Mouse (Mus musculus): ENCODE data around the gene Lsg1. TPM values are rescaled to one million over a fixed set of nuclear protein-coding genes. Genes with fewer than 3 reads are reported as not detected.

Lsg1 gene
- 69.7 and 76.9 TPM in 2 replicates for polyA plus RNA-seq (2015; fragmentation: Nextera tagmentation; extraction: Ambion mirVana)

DNA sequence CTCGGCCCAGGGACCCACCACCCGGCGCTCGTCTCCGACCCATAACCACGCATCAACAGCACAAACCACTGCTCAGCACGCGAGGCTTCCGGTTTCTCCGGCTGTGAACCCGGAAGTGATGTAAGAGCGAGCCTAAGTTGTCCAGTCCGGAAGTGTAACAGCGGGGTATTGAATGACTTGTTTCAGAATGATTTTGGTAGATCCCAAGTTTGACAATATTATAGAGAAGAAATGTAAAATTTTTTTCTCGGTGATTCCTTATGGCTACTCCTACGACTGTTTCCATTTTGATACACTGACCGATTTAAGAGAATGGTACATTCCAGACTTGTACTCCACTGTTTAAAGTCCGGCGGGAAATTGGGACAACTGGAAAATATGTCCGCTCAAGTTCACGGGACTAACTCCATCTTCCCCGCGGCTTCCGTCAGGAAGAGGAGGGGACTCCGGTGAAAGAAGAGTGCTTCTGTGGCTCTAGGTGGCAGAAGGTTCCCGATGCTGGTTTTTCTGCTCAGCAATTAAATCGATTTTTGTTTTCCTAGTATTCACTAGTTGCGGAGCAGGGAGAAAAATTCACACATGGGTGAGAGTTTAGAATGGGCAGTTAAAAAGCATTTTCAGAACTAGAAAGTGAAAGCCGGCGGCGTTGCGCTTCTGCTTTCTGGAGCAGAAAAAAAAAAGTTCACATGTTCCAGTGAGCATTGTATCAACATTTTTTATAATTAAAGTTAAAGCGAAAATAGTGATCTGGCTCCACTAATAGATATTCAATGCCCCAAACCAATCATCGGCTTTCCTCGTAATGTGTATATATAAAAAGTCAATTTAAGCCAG, at the start of gene Lsg1:
Lsg1 (minus strand) TSS at position 99 of the 834 bp plus-strand sequence.
- peak within 1 kb of the TSS; percentile 71 for H3K9ac ChIP-seq
- H3K27ac ChIP-seq, result peak within 1 kb of the TSS; percentile 14; the same call in 1 of the 2 replicates
- peak; percentile 95 for ATAC-seq
- H3K4me2 ChIP-seq, result peak within 1 kb of the TSS; percentile 90
- 0 out of 2 replicates have a peak, but pooled peaks cover 4% of the 10 kb centered on the region for H3K27me3 ChIP-seq
- 3% methylated on average over 35 of the region's 35 CpGs for WGBS
- H3K9me3 ChIP-seq (replicated peaks), result no peaks in the 10 kb centered on the region
- peak within 1 kb of the TSS; percentile 73 for H3K4me3 ChIP-seq
- H3K36me3 ChIP-seq (ENCODE audit: poor library complexity, severe bottlenecking), result peaks cover 28% of the 10 kb centered on the region
- peaks cover 12% of the 10 kb centered on the region for H3K4me1 ChIP-seq

DNA sequence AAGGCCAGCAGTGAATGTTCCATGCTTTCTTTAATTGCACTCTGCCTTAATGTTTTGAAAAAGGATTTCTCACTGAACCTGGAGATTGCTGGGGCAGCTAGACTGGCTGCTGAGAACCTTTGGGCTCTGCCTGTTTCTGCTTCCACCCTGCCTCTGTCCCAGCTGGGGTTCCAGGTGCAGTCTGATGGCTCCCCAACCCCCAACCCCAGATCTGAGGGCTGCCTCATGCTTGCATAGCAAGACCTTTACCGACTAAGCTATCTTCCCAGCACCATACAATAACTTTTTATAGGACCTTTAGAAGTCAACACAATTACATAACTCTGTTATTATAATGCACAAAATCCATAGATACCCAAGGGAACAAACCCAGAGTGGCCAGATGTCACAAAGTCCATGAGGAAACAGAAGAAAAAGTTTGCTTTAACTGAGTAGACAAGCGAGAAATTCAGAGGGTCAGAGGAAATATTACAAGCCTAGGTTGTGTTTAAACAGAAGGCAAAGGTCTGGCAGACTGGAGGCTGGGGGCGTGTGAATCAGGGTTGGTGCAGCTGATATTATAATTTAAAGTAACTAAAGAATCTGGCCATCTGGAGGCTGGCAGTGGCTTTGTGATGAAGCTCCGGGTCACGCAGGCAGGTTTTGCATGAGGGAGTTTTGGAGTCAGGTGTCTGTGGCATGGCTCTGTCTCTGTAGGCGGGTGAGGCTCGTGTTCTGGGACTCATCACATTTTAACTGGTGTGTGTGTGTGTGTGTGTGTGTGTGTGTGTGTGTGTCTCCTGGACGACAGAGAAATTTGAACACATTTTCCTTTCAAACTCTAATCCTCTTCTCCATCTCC, 46.7 kb upstream of the Lsg1 start:
- ATAC-seq, result no peak
- Histone ChIP-seq H3K27me3 (no peaks in the 10 kb centered on the region), H3K9ac (no peak overlapping the region), H3K36me3 (ENCODE audit: poor library complexity, severe bottlenecking) (no peaks in the 10 kb centered on the region), H3K27ac (no peak overlapping the region), H3K9me3 (replicated peaks) (no peaks in the 10 kb centered on the region), H3K4me2 (no peak overlapping the region), H3K4me3 (no peak overlapping the region), H3K4me1 (no peaks in the 10 kb centered on the region)
- 71% methylated on average over 8 of the region's 8 CpGs for WGBS

DNA sequence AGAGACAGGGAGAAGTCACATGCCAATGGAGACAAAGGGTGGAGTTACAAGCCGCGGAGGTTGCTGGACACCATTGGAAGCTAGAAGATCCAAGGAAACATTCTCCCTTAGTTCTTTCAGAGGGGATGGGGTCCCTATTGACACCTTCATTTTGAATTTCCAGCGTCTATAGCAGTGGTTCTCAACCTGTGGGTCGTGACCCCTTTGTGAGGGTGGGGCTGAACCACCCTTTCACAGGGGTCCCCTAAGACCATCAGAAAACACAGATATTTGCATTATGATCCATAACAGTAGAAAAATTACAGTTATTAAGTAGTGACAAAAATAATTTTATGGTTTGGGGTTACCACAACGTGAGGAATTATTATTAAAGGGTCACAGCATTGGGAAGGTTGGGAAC, 42.1 kb upstream of the Lsg1 start:
- H3K27me3 ChIP-seq, result no peaks in the 10 kb centered on the region
- no peak overlapping the region for H3K9ac ChIP-seq
- 87% methylated on average over 5 of the region's 5 CpGs for WGBS
- H3K4me1 ChIP-seq, result no peaks in the 10 kb centered on the region
- H3K27ac ChIP-seq, result no peak overlapping the region
- no peak overlapping the region for H3K4me3 ChIP-seq
- no peak overlapping the region for H3K4me2 ChIP-seq
- no peaks in the 10 kb centered on the region for H3K36me3 ChIP-seq (ENCODE audit: poor library complexity, severe bottlenecking)
- H3K9me3 ChIP-seq (replicated peaks), result no peaks in the 10 kb centered on the region
- no peak for ATAC-seq

DNA sequence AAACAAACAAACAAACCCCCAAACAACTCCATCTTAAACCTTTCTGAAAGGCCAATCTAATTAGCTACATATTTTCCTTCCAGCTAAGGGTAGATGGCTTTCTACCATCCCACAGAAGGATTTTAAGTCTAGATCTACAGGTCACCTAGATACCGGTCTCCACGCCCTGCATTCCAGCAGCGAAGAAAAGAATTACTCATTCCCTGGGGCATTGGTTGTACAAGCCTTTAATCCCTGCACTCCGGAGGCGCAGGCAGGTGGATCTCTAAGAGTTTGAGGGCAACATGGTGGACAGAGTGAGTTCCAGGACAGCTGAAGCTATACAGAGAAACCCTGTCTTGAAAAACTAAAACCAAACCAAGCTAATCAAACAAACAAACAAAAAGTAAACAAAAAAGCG, 41.0 kb upstream of the Lsg1 start:
- no peak overlapping the region for H3K4me3 ChIP-seq
- WGBS, result 26% methylated on average over 6 of the region's 6 CpGs

GRCm38 (mm10) chr16:30627586-30628337, 40.4 kb upstream of the Lsg1 start:
- Histone ChIP-seq H3K4me1 (no peaks in the 10 kb centered on the region), H3K27me3 (no peaks in the 10 kb centered on the region), H3K4me2 (no peak overlapping the region), H3K36me3 (ENCODE audit: poor library complexity, severe bottlenecking) (no peaks in the 10 kb centered on the region), H3K4me3 (no peak overlapping the region), H3K9ac (no peak overlapping the region), H3K9me3 (replicated peaks) (no peaks in the 10 kb centered on the region), H3K27ac (no peak overlapping the region)
- WGBS, result 77% methylated on average over 11 of the region's 11 CpGs
- ATAC-seq, result no peak

More for the DNA sequence above, 41.0 kb upstream of the Lsg1 start:
- ATAC-seq, result no peak
- Histone ChIP-seq H3K4me2 (no peak overlapping the region), H3K4me1 (no peaks in the 10 kb centered on the region), H3K9ac (no peak overlapping the region), H3K36me3 (ENCODE audit: poor library complexity, severe bottlenecking) (no peaks in the 10 kb centered on the region), H3K27ac (no peak overlapping the region), H3K27me3 (no peaks in the 10 kb centered on the region), H3K9me3 (replicated peaks) (no peaks in the 10 kb centered on the region)

- H3K9me3 ChIP-seq (replicated peaks), result no peaks in the 10 kb centered on the region
- no peak for ATAC-seq
- H3K4me3 ChIP-seq, result no peak overlapping the region
Measured at GRCm38 (mm10) chr16:30624640-30625039, 37.2 kb upstream of the Lsg1 start.

DNA sequence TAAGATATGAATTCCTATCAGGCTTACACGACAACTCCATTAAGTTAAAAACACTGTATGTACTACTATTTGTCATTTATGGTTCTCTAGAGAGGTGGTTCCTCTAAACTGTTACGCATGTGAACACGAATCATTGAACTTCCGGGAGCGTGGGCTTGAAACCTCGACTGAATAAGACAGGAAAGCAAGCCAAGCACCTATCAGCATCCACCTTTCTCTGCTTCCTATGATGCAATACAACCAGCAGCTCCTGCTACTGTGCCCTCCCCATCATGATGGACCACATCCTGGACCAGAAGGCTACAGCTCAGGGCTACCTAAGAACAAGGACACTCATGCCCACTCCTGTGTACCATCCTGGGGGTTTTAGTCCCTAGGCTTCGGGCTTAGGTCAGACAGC, 36.3 kb upstream of the Lsg1 start:
- Histone ChIP-seq H3K4me2 (no peak overlapping the region), H3K4me3 (no peak overlapping the region), H3K36me3 (ENCODE audit: poor library complexity, severe bottlenecking) (no peaks in the 10 kb centered on the region), H3K9me3 (replicated peaks) (no peaks in the 10 kb centered on the region), H3K27ac (no peak overlapping the region), H3K9ac (no peak overlapping the region), H3K27me3 (no peaks in the 10 kb centered on the region), H3K4me1 (no peaks in the 10 kb centered on the region)
- no peak for ATAC-seq
- WGBS, result 88% methylated on average over 7 of the region's 7 CpGs

More at GRCm38 (mm10) chr16:30624640-30625039, 37.2 kb upstream of the Lsg1 start:
- H3K27ac ChIP-seq, result no peak overlapping the region
- H3K36me3 ChIP-seq (ENCODE audit: poor library complexity, severe bottlenecking), result no peaks in the 10 kb centered on the region
- H3K4me2 ChIP-seq, result no peak overlapping the region
- WGBS, result 74% methylated on average over 2 of the region's 2 CpGs
- H3K27me3 ChIP-seq, result no peaks in the 10 kb centered on the region
- H3K4me1 ChIP-seq, result no peaks in the 10 kb centered on the region
- H3K9ac ChIP-seq, result no peak overlapping the region

GRCm38 (mm10) chr16:30616281-30616680, 28.9 kb upstream of the Lsg1 start:
- 67% methylated on average over 3 of the region's 3 CpGs for WGBS

GRCm38 (mm10) chr16:30614705-30615317, 27.4 kb upstream of the Lsg1 start:
- H3K36me3 ChIP-seq (ENCODE audit: poor library complexity, severe bottlenecking), result no peaks in the 10 kb centered on the region
- H3K4me3 ChIP-seq, result no peak overlapping the region
- peak; percentile 33; the same call in 1 of the 2 replicates for ATAC-seq
- H3K9me3 ChIP-seq (replicated peaks), result no peaks in the 10 kb centered on the region
- no peak overlapping the region for H3K9ac ChIP-seq
- H3K4me2 ChIP-seq, result no peak overlapping the region
- no peaks in the 10 kb centered on the region for H3K27me3 ChIP-seq
- WGBS, result 8% methylated on average over 6 of the region's 6 CpGs
- H3K4me1 ChIP-seq, result peaks cover 17% of the 10 kb centered on the region
- H3K27ac ChIP-seq, result no peak overlapping the region

More at GRCm38 (mm10) chr16:30616281-30616680, 28.9 kb upstream of the Lsg1 start:
- Histone ChIP-seq H3K4me1 (peaks cover 17% of the 10 kb centered on the region), H3K9ac (no peak overlapping the region), H3K9me3 (replicated peaks) (no peaks in the 10 kb centered on the region), H3K4me2 (no peak overlapping the region), H3K4me3 (no peak overlapping the region), H3K27me3 (no peaks in the 10 kb centered on the region), H3K36me3 (ENCODE audit: poor library complexity, severe bottlenecking) (no peaks in the 10 kb centered on the region), H3K27ac (no peak overlapping the region)
- no peak for ATAC-seq

- no peaks in the 10 kb centered on the region for H3K9me3 ChIP-seq (replicated peaks)
- H3K4me1 ChIP-seq, result peaks cover 17% of the 10 kb centered on the region
- H3K36me3 ChIP-seq (ENCODE audit: poor library complexity, severe bottlenecking), result no peaks in the 10 kb centered on the region
- no peak for ATAC-seq
- 26% methylated on average over 5 of the region's 5 CpGs for WGBS
- H3K4me3 ChIP-seq, result no peak overlapping the region
- H3K4me2 ChIP-seq, result no peak overlapping the region
- H3K27me3 ChIP-seq, result no peaks in the 10 kb centered on the region
- H3K9ac ChIP-seq, result no peak overlapping the region
- no peak overlapping the region for H3K27ac ChIP-seq
Measured at GRCm38 (mm10) chr16:30614122-30614521, 26.7 kb upstream of the Lsg1 start.

DNA sequence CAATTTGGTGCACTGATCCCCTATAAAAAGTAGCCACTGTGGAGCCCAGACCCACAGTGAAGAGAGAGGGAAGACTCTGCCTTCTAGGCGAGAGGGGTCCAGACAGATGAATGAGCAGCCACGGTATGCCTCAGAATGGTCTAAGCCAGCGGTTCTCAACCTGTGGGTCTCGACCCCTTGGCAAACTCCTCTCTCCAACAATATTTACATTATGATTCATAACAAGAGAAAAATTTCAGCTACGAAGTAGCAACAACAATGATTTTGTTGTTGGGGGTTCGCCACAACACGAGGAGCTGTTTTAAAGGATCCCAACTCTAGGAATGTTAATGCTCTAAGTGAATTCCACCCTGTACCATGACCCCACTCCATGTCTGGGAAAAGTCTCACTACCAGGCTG, 25.7 kb upstream of the Lsg1 start:
- no peaks in the 10 kb centered on the region for H3K36me3 ChIP-seq (ENCODE audit: poor library complexity, severe bottlenecking)
- 89% methylated on average over 7 of the region's 7 CpGs for WGBS
- no peak overlapping the region for H3K4me3 ChIP-seq
- ATAC-seq, result no peak
- no peaks in the 10 kb centered on the region for H3K27me3 ChIP-seq
- H3K4me1 ChIP-seq, result peaks cover 17% of the 10 kb centered on the region
- no peak overlapping the region for H3K4me2 ChIP-seq
- no peaks in the 10 kb centered on the region for H3K9me3 ChIP-seq (replicated peaks)
- no peak overlapping the region for H3K9ac ChIP-seq
- no peak overlapping the region for H3K27ac ChIP-seq

All from forebrain, embryonic 13.5 days (tissue).